Mouse (Mus musculus): ENCODE measurements around the gene Vmp1. TPM values are rescaled to one million over a fixed set of nuclear protein-coding genes. Genes with fewer than 3 reads are reported as not detected.

The Vmp1 gene
- polyA plus RNA-seq, 1 experiment from 2014 or later: 80.8 TPM

DNA sequence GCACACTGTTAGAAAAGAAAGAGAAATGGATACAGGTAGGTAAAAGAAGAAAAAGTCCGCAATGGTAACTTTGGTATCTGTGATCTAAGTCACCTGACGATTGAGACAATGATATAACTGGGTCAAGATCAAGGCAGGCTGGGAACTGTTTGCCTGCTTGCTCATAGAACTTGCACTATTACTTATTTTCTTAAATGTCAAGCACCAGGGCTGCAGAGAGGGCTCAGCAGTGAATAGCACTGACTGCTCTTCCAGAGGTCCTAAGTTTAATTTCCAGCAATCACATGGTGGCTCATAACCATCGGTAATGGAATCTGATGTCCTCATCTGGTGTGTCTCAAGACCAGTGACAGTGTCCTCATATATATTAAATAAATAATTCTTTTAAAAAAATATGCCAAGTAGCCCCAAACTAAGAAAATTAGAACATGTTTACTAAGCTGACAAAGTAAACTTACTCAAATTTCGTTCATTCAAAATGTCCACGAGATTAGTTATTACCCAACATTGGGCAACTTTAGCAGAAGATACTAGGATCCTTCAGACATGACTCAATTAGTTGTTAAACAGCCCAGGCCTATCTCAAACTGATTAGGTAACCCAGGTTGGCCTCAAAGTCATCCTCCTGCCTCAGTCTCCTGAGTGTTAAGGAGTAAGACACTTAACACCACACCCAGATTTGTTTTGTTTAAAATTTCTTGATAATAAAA lies 149.3 kb downstream of the Vmp1 start:
- H3K36me3 ChIP-seq (replicated peaks): peaks cover 36% of the 10 kb centered on the region
- no peaks in the 10 kb centered on the region for H3K9me3 ChIP-seq (replicated peaks)
- no peak overlapping the region for H3K4me2 ChIP-seq
- H3K27ac ChIP-seq (replicated peaks): no peak overlapping the region
- no peaks in the 10 kb centered on the region for H3K27me3 ChIP-seq
- no peak overlapping the region for H3K4me3 ChIP-seq (replicated peaks)
- 0 out of 2 replicates have a peak, but pooled peaks cover 2% of the 10 kb centered on the region for H3K4me1 ChIP-seq (replicated peaks)
- no peak overlapping the region for H3K9ac ChIP-seq
- ATAC-seq (ENCODE audit: insufficient read depth): no peak
- WGBS (ENCODE audit: insufficient replicate concordance): 82% methylated on average over 5 of the region's 5 CpGs

MicroRNAs within 50 kb of the gene (microRNA counts, 519-probe panel; counts per million panel counts)
- 4,500 counts per million, percentile 90 among the panel's probes with 10 or more counts for microRNA mmu-miR-21

Small RNAs within 50 kb of the gene (microRNA-seq; reads per million reads assigned to microRNA genes)
- gene Mir21a: 29,636 reads per million, percentile 99 among the genes with 10 or more reads in this experiment

Other genes starting within 250 kb of the Vmp1 start
- 14.0 and 17.2 TPM in 2 replicates for gene Rnft1, start 199.2 kb downstream of the Vmp1 start, polyA plus RNA-seq (2015; fragmentation: Nextera tagmentation; extraction: Ambion mirVana)
- 18.9 and 23.5 TPM in 2 replicates for gene Rps6kb1, start 139.0 kb downstream of the Vmp1 start, polyA plus RNA-seq (2015; fragmentation: Nextera tagmentation; extraction: Ambion mirVana)
- gene Tubd1, start 138.8 kb downstream of the Vmp1 start, polyA plus RNA-seq (2015; fragmentation: Nextera tagmentation; extraction: Ambion mirVana): 9.8 and 9.9 TPM in 2 replicates
- gene Ptrh2, start 149 bp upstream of the Vmp1 start, polyA plus RNA-seq (2015; fragmentation: Nextera tagmentation; extraction: Ambion mirVana): 14.3 and 15.0 TPM in 2 replicates
- gene Cltc, start 73.7 kb upstream of the Vmp1 start, polyA plus RNA-seq (2015; fragmentation: Nextera tagmentation; extraction: Ambion mirVana): 79.4 and 91.3 TPM in 2 replicates
- 8.8 and 9.3 TPM in 2 replicates for gene Dhx40, start 123.9 kb upstream of the Vmp1 start, polyA plus RNA-seq (2015; fragmentation: Nextera tagmentation; extraction: Ambion mirVana)